Mouse (Mus musculus) stomach, postnatal 0 days (tissue): ENCODE results near the gene Hhex. TPM values are rescaled to one million over a fixed set of nuclear protein-coding genes. Genes with fewer than 3 reads are reported as not detected.

Experiments
- ATAC-seq: fragments of 200-750 bp; cut with Nextera tagmentation; 2 replicates; pipeline ENCODE4 v1.8.0; 2017; ENCODE audit not compliant: low FRiP score, low TSS enrichment
- DNase-seq: peaks from one replicate; pipeline ENCODE4 v3.0.0-alpha.2; 2016; ENCODE audit warnings: low spot score
- H3K27ac ChIP-seq: fragments of 300-500 bp; sonication (generic); replicated peaks from 2 replicates; pipeline ENCODE4 v1.5.1; 2014; ENCODE audit warnings: mild to moderate bottlenecking, control low read depth
- H3K27me3 ChIP-seq: fragments of 300-500 bp; sonication (generic); 2 replicates; pipeline ENCODE4 v1.6.1; 2014; ENCODE audit warnings: low read length; ENCODE audit not compliant: control insufficient read depth, insufficient read depth
- H3K36me3 ChIP-seq: fragments of 300-500 bp; sonication (generic); 2 replicates; pipeline ENCODE4 v1.6.1; 2014; ENCODE audit warnings: low read length, mixed read lengths; ENCODE audit not compliant: control insufficient read depth, insufficient read depth
- H3K4me1 ChIP-seq: fragments of 300-500 bp; sonication (generic); replicated peaks from 2 replicates; pipeline ENCODE4 v1.6.1; 2014; ENCODE audit warnings: antibody characterized with exemption; ENCODE audit not compliant: control insufficient read depth, insufficient read depth
- H3K4me2 ChIP-seq: fragments of 300-500 bp; sonication (generic); replicated peaks from 2 replicates; pipeline ENCODE4 v1.6.1; 2014; ENCODE audit warnings: low read depth, mild to moderate bottlenecking, control low read depth, moderate library complexity
- H3K4me3 ChIP-seq: fragments of 300-500 bp; sonication (generic); 2 replicates; pipeline ENCODE4 v1.5.1; 2014; ENCODE audit warnings: low read depth, low read length, control low read depth
- H3K9ac ChIP-seq: fragments of 300-500 bp; sonication (generic); 2 replicates; pipeline ENCODE4 v1.6.1; 2014; ENCODE audit warnings: mild to moderate bottlenecking, low read length, control low read depth, mixed read lengths
- H3K9me3 ChIP-seq: fragments of 300-500 bp; sonication (generic); 2 replicates; pipeline ENCODE4 v1.6.1; 2016; ENCODE audit warnings: low read length; ENCODE audit not compliant: control insufficient read depth
- CTCF ChIP-seq: IDR thresholded peaks from 2 replicates; pipeline ENCODE4 v1.5.1; 2016; ENCODE audit warnings: antibody characterized with exemption, low read depth, mild to moderate bottlenecking, moderate library complexity
- EP300 ChIP-seq: optimal IDR thresholded peaks from 2 replicates; pipeline ENCODE3; 2016; ENCODE audit warnings: antibody characterized with exemption
- WGBS: fragments of 180-500 bp; shearing (Covaris S2); extraction: QIAGEN DNeasy Blood & Tissue Kit; methylation state at CpG from one replicate; pipeline ENCODE4 v1.1.7; 2014; 5-methylcytosine and 5-hydroxymethylcytosine counted together
- polyA plus RNA-seq: library from polyadenylated mRNA; unstranded; fragments of >200 nt; fragmentation: Nextera tagmentation; extraction: Ambion mirVana; gene quantifications from 2 replicates; pipeline ENCODE4 v1.2.1, GENCODE M21; 2015

Gene Hhex
- polyA plus RNA-seq, 1 experiment from 2014 or later = 6.8 TPM

- Histone ChIP-seq H3K9me3 (no peaks in the 10 kb centered on the region), H3K27me3 (no peaks in the 10 kb centered on the region), H3K9ac (no peak overlapping the region), H3K4me3 (no peak overlapping the region), H3K36me3 (no peaks in the 10 kb centered on the region), H3K27ac (no peak overlapping the region), H3K4me2 (no peak overlapping the region), H3K4me1 (no peaks in the 10 kb centered on the region)
- DNase-seq (no peak), ATAC-seq (no peak)
- WGBS = 75% methylated on average over 5 of the region's 5 CpGs
- no peak for TF ChIP-seq EP300
- TF ChIP-seq CTCF = no peak
Measured at GRCm38 (mm10) chr19:37487811-37488475, 53.3 kb downstream of the Hhex start.

DNA sequence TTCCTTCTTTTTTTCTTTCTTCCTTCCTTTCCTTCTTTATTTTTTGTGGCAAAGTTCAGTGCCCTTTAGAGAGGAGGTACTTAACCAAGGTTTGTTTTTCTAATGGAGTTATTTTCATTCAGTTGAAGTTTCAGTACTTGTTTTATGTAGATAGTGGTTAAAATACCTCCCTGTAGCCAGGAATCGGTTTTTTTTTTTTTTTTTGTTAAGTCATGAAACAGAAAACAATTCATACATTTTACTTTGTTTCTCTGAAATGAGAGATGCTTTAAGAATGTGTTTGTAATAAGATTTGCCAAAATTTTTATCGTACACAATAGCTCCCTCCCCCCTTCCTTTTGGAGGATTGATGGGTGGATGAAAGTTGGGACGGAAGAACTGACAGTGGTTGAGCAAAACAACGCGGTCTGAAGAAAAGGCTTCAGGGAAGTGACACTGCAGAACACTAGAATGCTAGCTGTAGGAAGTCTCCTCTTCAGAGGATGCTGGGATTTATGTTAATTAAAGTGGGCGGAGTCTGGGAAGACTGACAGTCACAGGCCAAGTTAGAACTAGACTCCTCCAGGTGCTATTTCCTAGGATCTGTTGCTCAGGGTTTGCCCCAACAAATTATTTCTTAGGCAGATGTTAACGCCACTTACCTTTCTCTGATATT lies 54.1 kb downstream of the Hhex start:
- H3K36me3 ChIP-seq = no peaks in the 10 kb centered on the region
- TF ChIP-seq CTCF (no peak), EP300 (no peak)
- no peak for DNase-seq
- H3K9ac ChIP-seq = no peak overlapping the region
- H3K4me3 ChIP-seq = no peak overlapping the region
- H3K27ac ChIP-seq = no peak overlapping the region
- no peaks in the 10 kb centered on the region for H3K4me1 ChIP-seq
- H3K27me3 ChIP-seq = no peaks in the 10 kb centered on the region
- ATAC-seq = no peak
- no peak overlapping the region for H3K4me2 ChIP-seq
- 62% methylated on average over 7 of the region's 7 CpGs for WGBS
- H3K9me3 ChIP-seq = no peaks in the 10 kb centered on the region

Other genes starting within 250 kb of the Hhex start
- gene March5, start 227.3 kb upstream of the Hhex start, polyA plus RNA-seq = 49.9 and 50.0 TPM in 2 replicates
- gene Cpeb3, start 226.2 kb upstream of the Hhex start, polyA plus RNA-seq = 1.2 and 1.3 TPM in 2 replicates
- gene Ide, start 97.0 kb upstream of the Hhex start, polyA plus RNA-seq = 213 and 221 TPM in 2 replicates
- 7.4 and 10.3 TPM in 2 replicates for gene Kif11, start 58.4 kb upstream of the Hhex start, polyA plus RNA-seq
- 8.7 and 9.0 TPM in 2 replicates for gene Exoc6, start 115.6 kb downstream of the Hhex start, polyA plus RNA-seq